Mouse (Mus musculus) neural tube, embryonic 14.5 days (tissue): ENCODE measurements around the gene Vps37b. TPM values are rescaled to one million over a fixed set of nuclear protein-coding genes. Genes with fewer than 3 reads are reported as not detected.

Experiments
- ATAC-seq: fragments of 200-750 bp; cut with Nextera tagmentation; 2 replicates; pipeline ENCODE4 v1.8.0; 2017; ENCODE audit warnings: low read depth, mild to moderate bottlenecking, moderate TSS enrichment, moderate library complexity
- H3K27ac ChIP-seq: fragments of 300-500 bp; sonication (generic); 2 replicates; pipeline ENCODE4 v1.5.1; 2014; ENCODE audit warnings: low read depth, mild to moderate bottlenecking, control low read depth, low read length, moderate library complexity, mixed read lengths
- H3K27me3 ChIP-seq: fragments of 300-500 bp; sonication (generic); 2 replicates; pipeline ENCODE4 v1.6.1; 2014; ENCODE audit warnings: low read length; ENCODE audit not compliant: control insufficient read depth, insufficient read depth
- H3K36me3 ChIP-seq: fragments of 300-500 bp; sonication (generic); 2 replicates; pipeline ENCODE4 v1.6.1; 2014; ENCODE audit warnings: low read length, mixed read lengths; ENCODE audit not compliant: control insufficient read depth, insufficient read depth
- H3K4me1 ChIP-seq: fragments of 300-500 bp; sonication (generic); 2 replicates; pipeline ENCODE4 v1.6.1; 2014; ENCODE audit warnings: low read length; ENCODE audit not compliant: control insufficient read depth, insufficient read depth
- H3K4me2 ChIP-seq: fragments of 300-500 bp; sonication (generic); 2 replicates; pipeline ENCODE4 v1.6.1; 2014; ENCODE audit warnings: mild to moderate bottlenecking, low read depth, low read length, control low read depth
- H3K4me3 ChIP-seq: fragments of 300-500 bp; sonication (generic); 2 replicates; pipeline ENCODE4 v1.5.1; 2014; ENCODE audit warnings: low read depth, low read length, control low read depth, mixed read lengths
- H3K9ac ChIP-seq: fragments of 300-500 bp; sonication (generic); replicated peaks from 2 replicates; pipeline ENCODE4 v1.6.1; 2014; ENCODE audit warnings: low read depth, mild to moderate bottlenecking, control low read depth, low read length, mixed read lengths
- H3K9me3 ChIP-seq: fragments of 300-500 bp; sonication (generic); 2 replicates; pipeline ENCODE4 v1.6.1; 2016; ENCODE audit warnings: low read length; ENCODE audit not compliant: control insufficient read depth
- WGBS: fragments of 180-500 bp; shearing (Covaris S2); extraction: QIAGEN DNeasy Blood & Tissue Kit; methylation state at CpG from one replicate; pipeline ENCODE4 v1.1.7; 2014; 5-methylcytosine and 5-hydroxymethylcytosine counted together
- polyA plus RNA-seq: library from polyadenylated mRNA; unstranded; fragments of >200 nt; fragmentation: Nextera tagmentation; extraction: Ambion mirVana; gene quantifications from 2 replicates; pipeline ENCODE4 v1.2.1, GENCODE M21; 2014

The Vps37b gene
- polyA plus RNA-seq, 1 experiment from 2014 or later = 47.1 TPM

GRCm38 (mm10) chr5:124012885-124013284 lies 19.2 kb downstream of the Vps37b start:
- WGBS = 83% methylated on average over 10 of the region's 10 CpGs
- Histone ChIP-seq H3K4me3 (no peak overlapping the region), H3K27ac (no peak overlapping the region), H3K4me2 (no peak overlapping the region), H3K4me1 (peaks cover 57% of the 10 kb centered on the region), H3K36me3 (peaks cover 17% of the 10 kb centered on the region), H3K27me3 (no peaks in the 10 kb centered on the region), H3K9ac (no peak overlapping the region), H3K9me3 (no peaks in the 10 kb centered on the region)
- no peak for ATAC-seq

- Histone ChIP-seq H3K9me3 (no peaks in the 10 kb centered on the region), H3K36me3 (peaks cover 27% of the 10 kb centered on the region), H3K27me3 (no peaks in the 10 kb centered on the region), H3K9ac (peak overlapping the region; percentile 4; the same call in 1 of the 2 replicates), H3K27ac (peak overlapping the region; percentile 83), H3K4me1 (peaks cover 48% of the 10 kb centered on the region), H3K4me3 (no peak overlapping the region), H3K4me2 (peak overlapping the region; percentile 30)
- ATAC-seq = no peak
- WGBS = 4% methylated on average over 8 of the region's 8 CpGs
Observed at GRCm38 (mm10) chr5:124011927-124012326, 20.1 kb downstream of the Vps37b start.

GRCm38 (mm10) chr5:124010910-124011655 lies 21.0 kb downstream of the Vps37b start:
- WGBS = 7% methylated on average over 19 of the region's 19 CpGs
- peak overlapping the region; percentile 83 for H3K27ac ChIP-seq
- ATAC-seq = peak; percentile 64; the same call in 1 of the 2 replicates
- no peak overlapping the region for H3K4me3 ChIP-seq
- peak overlapping the region; percentile 30 for H3K4me2 ChIP-seq
- H3K36me3 ChIP-seq = peaks cover 35% of the 10 kb centered on the region
- H3K9me3 ChIP-seq = no peaks in the 10 kb centered on the region
- peak overlapping the region; percentile 34 for H3K9ac ChIP-seq
- no peaks in the 10 kb centered on the region for H3K27me3 ChIP-seq
- peaks cover 41% of the 10 kb centered on the region for H3K4me1 ChIP-seq

GRCm38 (mm10) chr5:124010077-124010476 lies 22.0 kb downstream of the Vps37b start:
- peaks cover 38% of the 10 kb centered on the region for H3K4me1 ChIP-seq
- H3K9me3 ChIP-seq = no peaks in the 10 kb centered on the region
- H3K27ac ChIP-seq = no peak overlapping the region
- H3K4me3 ChIP-seq = no peak overlapping the region
- peaks cover 43% of the 10 kb centered on the region for H3K36me3 ChIP-seq
- ATAC-seq = no peak
- WGBS = 92% methylated on average over 8 of the region's 8 CpGs
- no peak overlapping the region for H3K4me2 ChIP-seq
- no peak overlapping the region for H3K9ac ChIP-seq
- no peaks in the 10 kb centered on the region for H3K27me3 ChIP-seq

- Histone ChIP-seq H3K9ac (no peak overlapping the region), H3K4me3 (no peak overlapping the region), H3K4me2 (no peak overlapping the region), H3K36me3 (peaks cover 51% of the 10 kb centered on the region), H3K4me1 (peaks cover 20% of the 10 kb centered on the region), H3K27ac (no peak overlapping the region), H3K27me3 (no peaks in the 10 kb centered on the region), H3K9me3 (no peaks in the 10 kb centered on the region)
- WGBS = 88% methylated on average over 17 of the region's 17 CpGs
- ATAC-seq = no peak
Observed at GRCm38 (mm10) chr5:124006891-124007491, 25.1 kb downstream of the Vps37b start.

- Histone ChIP-seq H3K36me3 (peaks cover 51% of the 10 kb centered on the region), H3K9ac (no peak overlapping the region), H3K4me1 (peaks cover 13% of the 10 kb centered on the region), H3K27me3 (no peaks in the 10 kb centered on the region), H3K9me3 (no peaks in the 10 kb centered on the region), H3K27ac (peak overlapping the region; percentile 34; the same call in 1 of the 2 replicates), H3K4me2 (no peak overlapping the region), H3K4me3 (no peak overlapping the region)
- 91% methylated on average over 26 of the region's 26 CpGs for WGBS
- no peak for ATAC-seq
Observed at GRCm38 (mm10) chr5:124006082-124006873, 25.8 kb downstream of the Vps37b start.

- Histone ChIP-seq H3K4me3 (no peak overlapping the region), H3K4me1 (peaks cover 7% of the 10 kb centered on the region; the same call in 1 of the 2 replicates), H3K4me2 (no peak overlapping the region), H3K27me3 (no peaks in the 10 kb centered on the region), H3K36me3 (peaks cover 51% of the 10 kb centered on the region), H3K9me3 (no peaks in the 10 kb centered on the region), H3K27ac (no peak overlapping the region), H3K9ac (no peak overlapping the region)
- 73% methylated on average over 11 of the region's 11 CpGs for WGBS
- no peak for ATAC-seq
Observed at GRCm38 (mm10) chr5:124005591-124005990, 26.5 kb downstream of the Vps37b start.

- Histone ChIP-seq H3K9me3 (no peaks in the 10 kb centered on the region), H3K4me1 (peaks cover 7% of the 10 kb centered on the region; the same call in 1 of the 2 replicates), H3K9ac (no peak overlapping the region), H3K4me2 (no peak overlapping the region), H3K27me3 (no peaks in the 10 kb centered on the region), H3K27ac (no peak overlapping the region), H3K4me3 (no peak overlapping the region), H3K36me3 (peaks cover 50% of the 10 kb centered on the region)
- WGBS = 82% methylated on average over 15 of the region's 15 CpGs
- no peak for ATAC-seq
Observed at GRCm38 (mm10) chr5:124005151-124005500, 26.9 kb downstream of the Vps37b start.
